Mouse (Mus musculus) induced T-regulatory cell, adult 2 months (primary cell): ENCODE results near the gene Tmprss13.

Source experiments
- DNase-seq: peaks from one replicate; pipeline ENCODE4 v3.0.0-alpha.2; 2012; ENCODE audit warnings: low read depth

Gene Tmprss13

GRCm38 (mm10) chr9:45337406-45337805 lies 18.5 kb downstream of the Tmprss13 start:
- no peak for DNase-seq

DNA sequence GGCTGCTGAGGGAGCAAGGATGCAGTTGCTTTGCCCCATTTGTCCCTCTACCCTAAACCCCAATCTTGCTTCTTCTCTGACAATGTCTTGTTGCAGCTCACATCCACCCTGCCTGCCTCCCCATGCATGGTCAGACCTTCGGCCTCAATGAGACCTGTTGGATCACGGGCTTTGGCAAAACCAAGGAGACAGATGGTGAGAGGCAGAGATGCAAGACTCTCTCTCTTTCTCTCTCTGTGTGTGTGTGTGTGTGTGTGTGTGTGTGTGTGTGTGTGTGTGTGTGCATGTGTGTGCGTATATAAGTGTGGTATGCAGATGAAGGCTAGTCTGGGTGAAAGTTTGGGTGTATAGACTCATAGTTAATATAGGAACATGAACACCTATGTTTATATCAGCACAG lies 24.2 kb downstream of the Tmprss13 start:
- no peak for DNase-seq

GRCm38 (mm10) chr9:45345516-45345915 lies 26.6 kb downstream of the Tmprss13 start:
- DNase-seq, result no peak

DNA sequence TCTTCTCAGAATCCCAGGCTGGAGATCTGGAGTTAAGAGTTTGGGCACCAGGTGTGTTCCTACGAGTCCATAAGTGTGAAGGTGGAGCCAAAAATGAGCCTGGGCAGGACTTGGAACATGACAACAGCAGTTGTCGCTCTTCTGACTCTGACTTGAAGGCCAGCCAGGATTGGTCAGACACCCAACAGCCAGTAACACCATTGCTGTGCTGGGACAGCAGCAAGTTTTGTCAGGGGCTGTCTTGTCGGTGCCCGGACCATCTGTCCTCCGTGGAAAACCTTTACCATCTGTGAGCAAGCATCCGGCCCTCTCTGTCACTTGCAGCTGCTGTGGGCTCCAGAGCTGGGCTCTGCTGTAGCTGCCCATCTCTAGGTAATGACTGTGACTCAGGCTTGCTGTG lies 27.4 kb downstream of the Tmprss13 start:
- no peak for DNase-seq

- DNase-seq, result no peak
Observed at GRCm38 (mm10) chr9:45348560-45348959, 29.7 kb downstream of the Tmprss13 start.

- no peak for DNase-seq
Observed at GRCm38 (mm10) chr9:45349181-45349580, 30.3 kb downstream of the Tmprss13 start.

DNA sequence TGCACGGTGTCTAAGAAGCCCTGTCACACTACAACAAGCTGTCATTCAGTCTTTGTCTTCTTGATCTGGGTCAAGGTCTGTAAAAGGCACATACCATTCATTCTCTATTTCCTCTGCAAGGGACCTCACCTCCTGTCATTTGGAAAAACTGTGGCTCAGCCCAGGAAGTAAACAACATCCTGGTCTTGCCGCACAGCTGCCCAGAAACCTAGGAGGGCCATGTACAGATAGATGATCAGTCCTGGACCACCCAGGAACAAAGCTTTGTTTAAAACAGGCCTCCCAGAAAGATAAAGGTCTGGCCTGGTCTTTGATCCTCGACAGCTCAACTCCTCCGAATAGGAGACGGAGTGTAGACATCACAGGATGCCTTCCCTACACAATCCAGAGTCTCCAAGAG lies 31.0 kb downstream of the Tmprss13 start:
- DNase-seq, result no peak

DNA sequence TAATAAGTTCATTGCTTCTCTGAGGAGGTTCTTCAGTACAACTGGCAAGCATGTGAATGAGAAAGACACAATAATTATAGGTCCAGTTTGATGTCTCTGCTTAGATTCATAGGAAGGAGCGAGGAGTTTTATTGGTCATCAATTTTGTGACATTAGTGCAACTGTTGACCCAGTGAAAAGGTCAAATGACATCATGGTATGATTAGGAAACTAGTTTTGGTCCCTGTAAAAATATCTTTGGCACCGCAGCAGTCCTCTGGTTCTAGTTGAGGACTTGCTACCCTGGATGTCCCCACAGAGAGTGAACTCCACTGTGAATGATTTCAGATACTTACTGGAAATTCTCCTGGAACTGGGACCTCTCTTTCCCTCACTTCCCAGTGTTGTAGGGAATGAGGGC lies 36.3 kb downstream of the Tmprss13 start:
- no peak for DNase-seq

- no peak for DNase-seq
Observed at GRCm38 (mm10) chr9:45358356-45358755, 39.5 kb downstream of the Tmprss13 start.

DNA sequence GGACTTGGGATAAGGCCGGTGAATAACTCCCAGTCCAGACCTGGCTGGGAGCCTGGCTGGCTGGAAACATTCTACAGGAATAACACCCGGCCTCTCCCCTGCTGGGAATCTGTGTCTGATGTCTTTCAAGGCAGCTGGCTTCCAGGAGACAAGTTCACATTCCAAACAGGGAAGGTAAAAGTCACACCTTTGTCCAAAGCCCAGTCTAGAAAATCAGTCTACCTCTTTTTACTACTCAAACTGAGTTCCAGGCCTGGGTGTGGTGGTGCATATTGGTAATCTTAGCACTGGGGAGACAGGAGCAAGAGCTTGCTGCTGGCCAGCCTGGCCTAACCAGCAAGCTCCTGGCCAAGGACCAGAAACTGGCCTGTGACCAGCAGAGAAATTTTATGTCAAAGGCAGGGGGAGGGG lies 43.2 kb downstream of the Tmprss13 start:
- no peak for DNase-seq

GRCm38 (mm10) chr9:45363639-45364214 lies 44.8 kb downstream of the Tmprss13 start:
- DNase-seq, result no peak

- DNase-seq, result no peak
Observed at GRCm38 (mm10) chr9:45367716-45368115, 48.8 kb downstream of the Tmprss13 start.

DNA sequence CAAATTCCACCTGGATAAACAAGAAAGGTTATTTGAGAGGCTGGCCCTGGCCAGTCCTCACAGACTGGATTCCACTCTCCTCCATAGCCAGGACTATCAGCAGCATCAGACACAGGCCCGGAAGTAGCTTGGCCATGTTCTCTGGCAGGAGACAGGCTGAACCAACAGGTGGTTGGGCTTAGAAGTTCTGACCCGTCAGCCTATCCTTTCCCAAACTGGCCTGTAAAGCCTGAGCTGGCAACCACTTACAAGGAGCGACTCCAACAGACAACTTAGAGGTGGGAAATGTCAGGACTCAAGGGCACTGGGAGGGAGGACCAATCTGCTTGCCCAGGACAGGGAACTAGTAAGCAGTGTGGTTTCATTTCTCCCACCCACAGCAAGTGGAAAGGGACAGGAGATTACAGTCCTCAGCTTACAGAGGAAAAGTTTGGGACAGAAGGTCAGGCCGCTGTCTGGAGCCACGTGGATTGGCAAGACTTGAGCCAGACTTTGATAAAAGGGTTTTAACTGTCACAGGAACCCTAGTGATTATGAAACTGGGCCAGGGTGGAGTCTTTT lies 49.5 kb downstream of the Tmprss13 start:
- DNase-seq, result no peak

GRCm38 (mm10) chr9:45370117-45370561 lies 51.2 kb downstream of the Tmprss13 start, which contains the start of gene Fxyd6:
Gene Fxyd6 (plus strand): TSS chr9:45370185.
- DNase-seq, result peak; percentile 18

GRCm38 (mm10) chr9:45370616-45371336 lies 51.9 kb downstream of the Tmprss13 start:
- DNase-seq, result no peak

- DNase-seq, result no peak
Observed at GRCm38 (mm10) chr9:45371337-45371707, 52.4 kb downstream of the Tmprss13 start.

- no peak for DNase-seq
Observed at GRCm38 (mm10) chr9:45373896-45374295, 55.0 kb downstream of the Tmprss13 start.

GRCm38 (mm10) chr9:45374988-45375502 lies 56.1 kb downstream of the Tmprss13 start:
- DNase-seq, result no peak

- DNase-seq, result no peak
Observed at GRCm38 (mm10) chr9:45376427-45376826, 57.5 kb downstream of the Tmprss13 start.

GRCm38 (mm10) chr9:45376883-45377282 lies 58.0 kb downstream of the Tmprss13 start:
- no peak for DNase-seq

GRCm38 (mm10) chr9:45380411-45381251 lies 61.7 kb downstream of the Tmprss13 start:
- no peak for DNase-seq

DNA sequence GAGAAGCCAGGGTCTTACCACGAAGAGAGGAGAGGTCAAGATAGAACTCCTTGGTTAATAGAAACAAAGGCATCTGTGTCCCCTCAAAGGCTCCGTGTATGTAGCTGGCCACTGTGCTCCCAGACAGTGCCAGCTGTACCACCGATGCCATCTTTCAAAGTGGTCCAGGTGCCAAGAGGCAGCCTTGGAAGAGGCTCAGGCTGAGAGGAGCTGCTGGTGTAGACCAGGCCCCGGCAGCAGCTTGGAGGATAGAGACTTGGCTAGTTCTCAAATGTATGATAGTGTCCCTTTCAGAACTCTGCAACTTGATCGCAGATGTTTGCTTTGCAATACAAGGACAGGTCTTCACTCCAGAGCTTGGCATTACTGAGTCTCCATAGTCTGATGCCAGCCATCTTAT lies 63.4 kb downstream of the Tmprss13 start:
- DNase-seq, result no peak
